Mouse (Mus musculus): ENCODE measurements around the gene Ndst2. TPM values are rescaled to one million over a fixed set of nuclear protein-coding genes. Genes with fewer than 3 reads are reported as not detected.
A peak's percentile ranks its signal among the peaks of the same experiment; 100 is the strongest.

Gene Ndst2
- polyA plus RNA-seq, 1 experiment from 2014 or later, result 35.6 TPM

- DNase-seq, result no peak
- no peaks in the 10 kb centered on the region for H3K4me1 ChIP-seq (ENCODE audit: insufficient read depth)
- H3K27me3 ChIP-seq (ENCODE audit: insufficient read depth, low read length), result no peaks in the 10 kb centered on the region
- H3K9me3 ChIP-seq (ENCODE audit: low read depth, low read length), result no peaks in the 10 kb centered on the region
- H3K36me3 ChIP-seq (ENCODE audit: insufficient read depth), result peaks cover 88% of the 10 kb centered on the region
- no peak for TF ChIP-seq CTCF (IDR thresholded peaks at IDR 0.05; ENCODE audit: low read depth)
- no peak overlapping the region for H3K9ac ChIP-seq
- 92% methylated on average over 22 of the region's 22 CpGs for WGBS
- ATAC-seq (ENCODE audit: insufficient read depth), result no peak
- no peak overlapping the region for H3K4me2 ChIP-seq
- H3K27ac ChIP-seq (ENCODE audit: low read depth), result no peak overlapping the region
- no peak overlapping the region for H3K4me3 ChIP-seq (ENCODE audit: low read depth, low read length)
These were observed 23.1 kb upstream of the Ndst2 start for GRCm38 (mm10) chr14:20757370-20757907.

GRCm38 (mm10) chr14:20753792-20754191, 19.4 kb upstream of the Ndst2 start:
- Histone ChIP-seq H3K4me2 (no peak overlapping the region), H3K36me3 (ENCODE audit: insufficient read depth) (peaks cover 70% of the 10 kb centered on the region), H3K9me3 (ENCODE audit: low read depth, low read length) (no peaks in the 10 kb centered on the region), H3K27ac (ENCODE audit: low read depth) (no peak overlapping the region), H3K27me3 (ENCODE audit: insufficient read depth, low read length) (no peaks in the 10 kb centered on the region), H3K9ac (no peak overlapping the region), H3K4me3 (ENCODE audit: low read depth, low read length) (no peak overlapping the region), H3K4me1 (ENCODE audit: insufficient read depth) (no peaks in the 10 kb centered on the region)
- ATAC-seq (ENCODE audit: insufficient read depth), result no peak
- TF ChIP-seq CTCF (IDR thresholded peaks at IDR 0.05; ENCODE audit: low read depth), result no peak
- WGBS, result 70% methylated on average over 3 of the region's 3 CpGs
- DNase-seq, result no peak

GRCm38 (mm10) chr14:20750503-20750902, 16.1 kb upstream of the Ndst2 start:
- H3K4me2 ChIP-seq, result no peak overlapping the region
- 82% methylated on average over 5 of the region's 5 CpGs for WGBS
- no peaks in the 10 kb centered on the region for H3K4me1 ChIP-seq (ENCODE audit: insufficient read depth)
- no peak overlapping the region for H3K9ac ChIP-seq
- ATAC-seq (ENCODE audit: insufficient read depth) (no peak), DNase-seq (no peak)
- H3K9me3 ChIP-seq (ENCODE audit: low read depth, low read length), result no peaks in the 10 kb centered on the region
- no peaks in the 10 kb centered on the region for H3K27me3 ChIP-seq (ENCODE audit: insufficient read depth, low read length)
- peaks cover 52% of the 10 kb centered on the region for H3K36me3 ChIP-seq (ENCODE audit: insufficient read depth)
- H3K4me3 ChIP-seq (ENCODE audit: low read depth, low read length), result no peak overlapping the region
- no peak overlapping the region for H3K27ac ChIP-seq (ENCODE audit: low read depth)
- no peak for TF ChIP-seq CTCF (IDR thresholded peaks at IDR 0.05; ENCODE audit: low read depth)

GRCm38 (mm10) chr14:20749494-20750051, 15.2 kb upstream of the Ndst2 start:
- no peak for TF ChIP-seq CTCF (IDR thresholded peaks at IDR 0.05; ENCODE audit: low read depth)
- no peak overlapping the region for H3K4me3 ChIP-seq (ENCODE audit: low read depth, low read length)
- H3K4me1 ChIP-seq (ENCODE audit: insufficient read depth), result no peaks in the 10 kb centered on the region
- no peaks in the 10 kb centered on the region for H3K27me3 ChIP-seq (ENCODE audit: insufficient read depth, low read length)
- no peak overlapping the region for H3K4me2 ChIP-seq
- H3K27ac ChIP-seq (ENCODE audit: low read depth), result no peak overlapping the region
- DNase-seq (no peak), ATAC-seq (ENCODE audit: insufficient read depth) (no peak)
- no peaks in the 10 kb centered on the region for H3K9me3 ChIP-seq (ENCODE audit: low read depth, low read length)
- peaks cover 52% of the 10 kb centered on the region for H3K36me3 ChIP-seq (ENCODE audit: insufficient read depth)
- no peak overlapping the region for H3K9ac ChIP-seq
- 84% methylated on average over 4 of the region's 4 CpGs for WGBS

- Histone ChIP-seq H3K4me3 (ENCODE audit: low read depth, low read length) (no peak overlapping the region), H3K27ac (ENCODE audit: low read depth) (no peak overlapping the region), H3K27me3 (ENCODE audit: insufficient read depth, low read length) (no peaks in the 10 kb centered on the region), H3K4me1 (ENCODE audit: insufficient read depth) (no peaks in the 10 kb centered on the region), H3K9me3 (ENCODE audit: low read depth, low read length) (no peaks in the 10 kb centered on the region), H3K9ac (no peak overlapping the region), H3K36me3 (ENCODE audit: insufficient read depth) (peaks cover 53% of the 10 kb centered on the region), H3K4me2 (no peak overlapping the region)
- no peak for TF ChIP-seq CTCF (IDR thresholded peaks at IDR 0.05; ENCODE audit: low read depth)
- DNase-seq (no peak), ATAC-seq (ENCODE audit: insufficient read depth) (no peak)
- WGBS, result 72% methylated on average over 4 of the region's 4 CpGs
These were observed 14.0 kb upstream of the Ndst2 start for GRCm38 (mm10) chr14:20748388-20748787.

- H3K9me3 ChIP-seq (ENCODE audit: low read depth, low read length), result no peaks in the 10 kb centered on the region
- no peaks in the 10 kb centered on the region for H3K4me1 ChIP-seq (ENCODE audit: insufficient read depth)
- no peak overlapping the region for H3K4me3 ChIP-seq (ENCODE audit: low read depth, low read length)
- no peaks in the 10 kb centered on the region for H3K27me3 ChIP-seq (ENCODE audit: insufficient read depth, low read length)
- peak; percentile 23; the same call in 1 of the 2 replicates for TF ChIP-seq CTCF (IDR thresholded peaks at IDR 0.05; ENCODE audit: low read depth)
- peaks cover 57% of the 10 kb centered on the region for H3K36me3 ChIP-seq (ENCODE audit: insufficient read depth)
- H3K9ac ChIP-seq, result no peak overlapping the region
- H3K27ac ChIP-seq (ENCODE audit: low read depth), result no peak overlapping the region
- ATAC-seq (ENCODE audit: insufficient read depth) (no peak), DNase-seq (no peak)
- H3K4me2 ChIP-seq, result no peak overlapping the region
- 81% methylated on average over 3 of the region's 3 CpGs for WGBS
These were observed 12.6 kb upstream of the Ndst2 start for GRCm38 (mm10) chr14:20746935-20747334.

GRCm38 (mm10) chr14:20743614-20744013, 9.3 kb upstream of the Ndst2 start:
- H3K9ac ChIP-seq, result no peak overlapping the region
- H3K27ac ChIP-seq (ENCODE audit: low read depth), result no peak overlapping the region
- peaks cover 71% of the 10 kb centered on the region for H3K36me3 ChIP-seq (ENCODE audit: insufficient read depth)
- no peak for DNase-seq
- 67% methylated on average over 3 of the region's 3 CpGs for WGBS
- no peak for TF ChIP-seq CTCF (IDR thresholded peaks at IDR 0.05; ENCODE audit: low read depth)
- H3K4me1 ChIP-seq (ENCODE audit: insufficient read depth), result no peaks in the 10 kb centered on the region
- H3K9me3 ChIP-seq (ENCODE audit: low read depth, low read length), result no peaks in the 10 kb centered on the region
- H3K27me3 ChIP-seq (ENCODE audit: insufficient read depth, low read length), result no peaks in the 10 kb centered on the region
- ATAC-seq (ENCODE audit: insufficient read depth), result no peak
- no peak overlapping the region for H3K4me3 ChIP-seq (ENCODE audit: low read depth, low read length)
- no peak overlapping the region for H3K4me2 ChIP-seq
